Mouse (Mus musculus) hindbrain, embryonic 14.5 days (tissue): Measurements from ENCODE around the gene Pik3cd. TPM values are rescaled to one million over a fixed set of nuclear protein-coding genes. Genes with fewer than 3 reads are reported as not detected.

Source experiments
- ATAC-seq: fragments of 200-750 bp; cut with Nextera tagmentation; 2 replicates; pipeline ENCODE4 v1.8.0; 2017; ENCODE audit warnings: moderate number of reproducible peaks, mild to moderate bottlenecking, moderate TSS enrichment, moderate library complexity; ENCODE audit not compliant: low FRiP score
- DNase-seq: peaks from one replicate; pipeline ENCODE4 v3.0.0-alpha.2; 2015; ENCODE audit warnings: low spot score
- H3K27ac ChIP-seq: fragments of 300-500 bp; sonication (generic); 2 replicates; pipeline ENCODE4 v1.5.1; 2014; ENCODE audit warnings: mild to moderate bottlenecking, moderate library complexity
- H3K27me3 ChIP-seq: fragments of 300-500 bp; sonication (generic); 2 replicates; pipeline ENCODE4 v1.6.1; 2014; ENCODE audit warnings: mild to moderate bottlenecking, low read length, mixed read lengths; ENCODE audit not compliant: control insufficient read depth, insufficient read depth
- H3K36me3 ChIP-seq: fragments of 300-500 bp; sonication (generic); replicated peaks from 2 replicates; pipeline ENCODE4 v1.6.1; 2014; ENCODE audit not compliant: control insufficient read depth, insufficient read depth
- H3K4me1 ChIP-seq: fragments of 300-500 bp; sonication (generic); replicated peaks from 2 replicates; pipeline ENCODE4 v1.6.1; 2014; ENCODE audit warnings: antibody characterized with exemption, low read length, mixed read lengths; ENCODE audit not compliant: control insufficient read depth, insufficient read depth
- H3K4me2 ChIP-seq: fragments of 300-500 bp; sonication (generic); replicated peaks from 2 replicates; pipeline ENCODE4 v1.6.1; 2014; ENCODE audit warnings: mild to moderate bottlenecking, moderate library complexity
- H3K4me3 ChIP-seq: fragments of 300-500 bp; sonication (generic); replicated peaks from 2 replicates; pipeline ENCODE4 v1.5.1; 2014; ENCODE audit warnings: mild to moderate bottlenecking, low read length
- H3K9ac ChIP-seq: fragments of 300-500 bp; sonication (generic); 2 replicates; pipeline ENCODE4 v1.6.1; 2014
- H3K9me3 ChIP-seq: fragments of 300-500 bp; sonication (generic); 2 replicates; pipeline ENCODE4 v1.6.1; 2016; ENCODE audit warnings: low read length; ENCODE audit not compliant: control insufficient read depth
- WGBS: fragments of 180-500 bp; shearing (Covaris S2); extraction: QIAGEN DNeasy Blood & Tissue Kit; methylation state at CpG from one replicate; pipeline ENCODE4 v1.1.7; 2014; 5-methylcytosine and 5-hydroxymethylcytosine counted together
- microRNA-seq: library from miRNA; unstranded; fragments of <30 nt; microRNA quantifications from one replicate; pipeline ENCODE4, GENCODE M21; 2016
- polyA plus RNA-seq: library from polyadenylated mRNA; unstranded; fragments of >200 nt; fragmentation: Nextera tagmentation; extraction: Ambion mirVana; gene quantifications from 2 replicates; pipeline ENCODE4 v1.2.1, GENCODE M21; 2014

Gene Pik3cd
- polyA plus RNA-seq, 1 experiment from 2014 or later, result 16.5 TPM

DNA sequence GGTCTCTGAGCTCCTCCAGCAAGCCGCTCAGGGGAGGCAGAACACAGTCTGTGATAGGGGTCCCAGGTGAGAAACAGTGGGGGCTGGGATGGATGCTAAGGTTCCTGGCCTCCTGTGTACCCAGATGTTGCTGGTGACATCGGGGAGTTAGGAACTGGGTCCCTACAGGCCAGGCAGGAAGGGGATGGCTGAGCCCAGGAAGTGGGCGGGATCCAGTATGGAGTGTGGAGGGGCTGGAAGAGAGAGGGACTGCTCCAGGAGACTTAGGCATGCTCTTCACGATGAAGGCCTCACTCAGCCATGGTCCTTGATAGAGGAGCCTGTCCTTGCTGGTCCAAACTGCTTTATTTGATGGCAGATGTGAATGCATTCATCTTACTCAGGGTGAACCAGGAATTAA, 102.2 kb downstream of the Pik3cd start:
- Histone ChIP-seq H3K9ac (no peak overlapping the region), H3K4me1 (0 out of 2 replicates have a peak, but pooled peaks cover 5% of the 10 kb centered on the region), H3K36me3 (no peaks in the 10 kb centered on the region), H3K27ac (no peak overlapping the region), H3K27me3 (no peaks in the 10 kb centered on the region), H3K4me2 (no peak overlapping the region), H3K4me3 (no peak overlapping the region), H3K9me3 (no peaks in the 10 kb centered on the region)
- WGBS, result 87% methylated on average over 4 of the region's 4 CpGs
- ATAC-seq, result no peak
- DNase-seq, result no peak

- H3K27me3 ChIP-seq, result no peaks in the 10 kb centered on the region
- no peak overlapping the region for H3K27ac ChIP-seq
- no peaks in the 10 kb centered on the region for H3K9me3 ChIP-seq
- H3K9ac ChIP-seq, result no peak overlapping the region
- no peak for ATAC-seq
- no peak overlapping the region for H3K4me2 ChIP-seq
- no peak overlapping the region for H3K4me3 ChIP-seq
- 0 out of 2 replicates have a peak, but pooled peaks cover 3% of the 10 kb centered on the region for H3K4me1 ChIP-seq
- 88% methylated on average over 6 of the region's 6 CpGs for WGBS
- no peaks in the 10 kb centered on the region for H3K36me3 ChIP-seq
- no peak for DNase-seq
Observed at GRCm38 (mm10) chr4:149599549-149599948, 102.8 kb downstream of the Pik3cd start.

Small RNAs within 50 kb of the gene (microRNA-seq; reads per million reads assigned to microRNA genes)
- 1.1 reads per million for gene Mir7023

Other genes with a start within 250 kb of the Pik3cd start
- not detected in 2 replicates for gene Rbp7, start 247.6 kb downstream of the Pik3cd start, polyA plus RNA-seq
- gene Tmem274, start 225.2 kb downstream of the Pik3cd start, polyA plus RNA-seq, result 0.37 TPM in 1 of 2 replicates, not detected in the other
- 7.5 and 8.2 TPM in 2 replicates for gene Nmnat1, start 217.4 kb downstream of the Pik3cd start, polyA plus RNA-seq
- gene Lzic, start 217.3 kb downstream of the Pik3cd start, polyA plus RNA-seq, result 49.9 and 52.5 TPM in 2 replicates
- 99.0 and 100 TPM in 2 replicates for gene Ctnnbip1, start 184.3 kb downstream of the Pik3cd start, polyA plus RNA-seq
- 147 and 154 TPM in 2 replicates for gene Clstn1, start 116.1 kb downstream of the Pik3cd start, polyA plus RNA-seq
- gene Tmem201, start 35.5 kb upstream of the Pik3cd start, polyA plus RNA-seq, result 29.9 and 31.9 TPM in 2 replicates
- 38.2 and 40.2 TPM in 2 replicates for gene Slc25a33, start 71.7 kb upstream of the Pik3cd start, polyA plus RNA-seq